Mouse (Mus musculus) induced T-regulatory cell, adult 2 months (primary cell): ENCODE data around the gene Polr2e.

Experiments used
- DNase-seq: peaks from one replicate; pipeline ENCODE4 v3.0.0-alpha.2; 2012; ENCODE audit warnings: low read depth

Gene Polr2e

GRCm38 (mm10) chr10:80033511-80034391, 5.8 kb downstream of the Polr2e start:
- peak; percentile 64 for DNase-seq

GRCm38 (mm10) chr10:80032799-80033480, 6.7 kb downstream of the Polr2e start:
- DNase-seq, result peak; percentile 78

DNA sequence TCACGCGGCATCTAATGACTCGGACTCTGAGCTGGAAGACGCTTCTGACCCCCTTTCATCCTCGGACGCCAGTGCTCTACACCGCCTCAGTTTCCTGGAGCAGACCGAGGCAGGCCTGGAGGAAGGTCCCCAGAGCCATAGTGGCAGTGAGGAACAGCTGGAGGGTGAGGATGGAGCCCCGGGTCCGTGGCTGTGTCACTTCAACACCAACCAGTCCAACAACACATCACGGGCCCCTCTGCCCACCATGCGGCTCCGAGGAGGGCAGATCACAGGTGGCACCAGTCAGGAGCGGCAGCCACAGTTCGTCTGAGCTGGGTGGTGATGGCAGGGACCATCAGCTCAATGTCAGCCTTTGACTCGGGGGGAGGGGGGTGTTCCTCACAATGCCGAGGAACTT, 8.9 kb downstream of the Polr2e start:
- DNase-seq, result no peak

DNA sequence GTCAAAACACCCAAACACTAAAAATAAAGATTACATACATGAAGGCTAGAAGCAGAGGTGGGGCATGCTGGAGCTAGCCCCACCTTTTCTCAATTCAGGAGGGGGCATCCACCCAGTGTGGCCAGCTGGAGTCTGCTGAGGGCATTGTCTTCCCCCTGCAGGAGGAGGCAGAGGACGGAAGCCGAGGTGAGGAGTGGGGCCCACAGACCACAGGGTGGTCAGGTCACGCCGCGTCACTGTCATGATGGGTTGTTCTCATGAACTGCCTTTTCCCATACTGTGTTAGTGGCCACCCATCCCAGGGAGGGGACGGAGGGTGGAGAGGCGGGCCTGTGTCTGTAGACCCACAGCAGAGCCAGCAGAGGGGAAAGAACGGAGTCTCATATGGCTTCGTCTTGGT, 9.4 kb downstream of the Polr2e start:
- DNase-seq, result no peak

DNA sequence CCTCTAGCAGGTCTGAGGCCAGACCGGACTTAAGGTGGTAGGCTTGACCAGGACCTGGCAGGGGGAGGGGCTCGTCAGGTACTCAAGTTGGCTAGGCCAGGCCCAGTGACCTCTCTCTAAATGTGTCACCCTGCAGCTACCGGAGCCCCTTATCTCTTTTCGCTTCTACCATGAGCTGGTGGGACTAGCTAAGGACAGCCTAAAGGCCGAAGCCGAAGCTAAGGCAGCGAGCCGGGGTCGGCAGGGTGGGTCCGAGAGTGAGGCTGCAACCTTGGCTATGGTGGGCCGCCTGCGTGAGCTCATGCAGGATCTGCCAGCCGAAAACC, 11.1 kb downstream of the Polr2e start:
- no peak for DNase-seq

DNA sequence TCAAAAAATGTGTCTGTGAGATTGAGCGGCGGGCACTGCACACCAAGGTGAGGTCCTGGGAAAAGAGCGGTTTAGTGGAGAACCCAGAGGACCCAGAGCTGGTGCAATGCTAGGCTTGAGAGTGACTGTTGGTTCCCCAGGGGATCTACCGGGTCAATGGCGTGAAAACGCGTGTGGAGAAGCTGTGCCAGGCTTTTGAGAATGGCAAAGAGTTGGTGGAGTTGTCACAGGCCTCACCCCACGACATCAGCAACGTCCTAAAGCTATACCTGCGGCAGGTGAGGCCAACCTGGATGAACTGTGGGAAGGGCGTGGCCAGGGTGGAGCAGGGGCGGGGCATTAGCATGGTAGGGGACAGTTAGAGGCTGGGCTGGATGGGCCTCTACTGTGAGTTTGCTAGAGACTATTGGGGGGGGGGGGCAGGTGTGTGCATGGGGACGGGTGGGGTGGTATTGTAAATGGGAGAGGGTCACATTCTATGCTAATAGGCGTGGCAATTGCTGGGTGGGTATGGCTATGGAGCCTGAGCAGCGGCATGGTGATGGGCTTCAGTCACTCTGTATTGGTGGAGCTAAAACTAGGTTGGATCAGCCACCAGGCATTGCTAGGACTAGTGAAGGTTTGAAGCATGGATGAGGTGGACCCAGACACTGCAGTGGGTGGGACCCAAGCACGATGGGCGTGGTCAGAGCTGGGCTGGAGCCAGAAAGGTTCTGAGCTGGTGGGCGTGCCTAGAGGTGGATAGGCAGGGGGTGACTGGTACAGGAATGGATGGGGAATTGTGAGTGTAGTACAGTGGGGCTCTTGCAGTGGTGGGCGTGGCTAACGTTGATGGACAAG, 11.7 kb downstream of the Polr2e start:
- no peak for DNase-seq

GRCm38 (mm10) chr10:80025889-80026288, 13.7 kb downstream of the Polr2e start:
- peak; percentile 75 for DNase-seq

GRCm38 (mm10) chr10:80025463-80025862, 14.1 kb downstream of the Polr2e start:
- DNase-seq, result no peak

DNA sequence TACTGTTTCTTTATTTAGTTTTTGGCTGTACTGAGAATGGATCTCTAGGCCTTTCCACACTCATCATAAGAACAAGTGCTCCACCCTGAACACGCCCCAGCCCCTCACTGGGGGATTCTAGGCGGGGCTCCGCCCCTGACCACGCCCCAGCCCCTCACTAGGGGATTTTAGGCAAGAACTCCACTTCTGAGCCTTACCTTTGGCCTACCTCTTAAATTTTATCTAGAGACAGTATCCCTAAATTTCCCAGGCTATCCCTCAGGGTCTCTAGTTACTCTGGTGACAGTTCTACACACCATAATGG, 14.6 kb downstream of the Polr2e start:
- peak; percentile 58 for DNase-seq

DNA sequence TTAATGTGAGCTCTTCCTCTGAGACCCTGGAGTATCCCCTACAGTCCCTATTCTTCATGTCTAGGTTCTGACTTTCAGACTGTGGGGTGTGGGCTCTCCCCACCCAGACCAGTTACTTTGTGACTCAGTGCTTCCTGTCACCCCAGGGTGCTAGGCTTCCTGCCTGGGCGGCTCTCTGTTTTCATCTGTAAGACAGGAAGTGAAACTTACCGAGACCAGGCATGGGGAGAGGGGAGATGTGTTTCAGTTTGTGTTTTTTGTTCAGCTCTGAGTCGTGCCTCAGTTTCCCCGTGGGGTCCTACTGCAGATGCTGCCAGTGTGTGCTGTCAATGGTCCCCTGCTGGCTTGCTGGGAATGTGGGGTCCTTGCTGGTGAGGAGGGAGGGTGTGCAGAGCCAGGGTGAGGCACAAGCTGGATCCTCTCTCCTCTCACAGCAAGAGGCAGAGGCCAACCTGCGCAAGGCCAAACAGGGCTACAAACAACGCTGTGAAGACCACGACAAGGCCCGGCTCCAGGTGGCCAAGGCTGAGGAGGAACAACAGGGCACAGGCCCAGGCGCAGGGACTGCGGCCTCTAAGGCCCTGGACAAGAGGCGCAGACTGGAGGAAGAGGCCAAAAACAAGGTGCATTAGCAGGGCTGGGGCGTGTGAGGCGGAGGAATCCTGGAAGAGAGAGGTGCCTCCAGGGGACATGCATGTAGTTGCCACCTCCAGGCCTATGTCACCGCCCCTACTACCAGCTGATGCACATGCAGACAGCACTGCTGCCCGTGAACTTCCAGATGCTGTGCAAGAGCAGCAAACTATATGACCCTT, 15.2 kb downstream of the Polr2e start:
- peak; percentile 92 for DNase-seq

- no peak for DNase-seq
Measured at GRCm38 (mm10) chr10:80023758-80024157, 15.8 kb downstream of the Polr2e start.

DNA sequence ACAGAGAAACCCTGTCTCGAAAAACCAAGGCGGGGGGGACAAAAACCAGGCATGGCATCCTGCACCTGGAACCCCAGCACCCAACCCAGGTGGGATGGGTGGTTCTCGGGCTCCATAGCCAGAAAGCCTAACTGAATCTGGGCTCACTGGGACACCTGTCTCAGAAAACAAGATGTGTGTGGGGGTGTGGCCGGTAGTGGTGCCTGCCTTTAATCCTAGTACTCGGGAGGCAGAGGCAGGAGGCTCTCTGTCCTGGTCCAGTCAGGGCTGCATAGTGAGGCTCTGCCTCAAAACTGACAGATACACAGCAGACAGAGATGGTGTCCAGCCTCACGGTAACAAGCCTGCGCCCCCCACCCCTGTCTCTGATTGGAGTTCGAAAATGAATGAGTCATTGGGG, 16.8 kb downstream of the Polr2e start:
- DNase-seq, result peak; percentile 56

GRCm38 (mm10) chr10:80022164-80022563, 17.4 kb downstream of the Polr2e start:
- peak; percentile 74 for DNase-seq

DNA sequence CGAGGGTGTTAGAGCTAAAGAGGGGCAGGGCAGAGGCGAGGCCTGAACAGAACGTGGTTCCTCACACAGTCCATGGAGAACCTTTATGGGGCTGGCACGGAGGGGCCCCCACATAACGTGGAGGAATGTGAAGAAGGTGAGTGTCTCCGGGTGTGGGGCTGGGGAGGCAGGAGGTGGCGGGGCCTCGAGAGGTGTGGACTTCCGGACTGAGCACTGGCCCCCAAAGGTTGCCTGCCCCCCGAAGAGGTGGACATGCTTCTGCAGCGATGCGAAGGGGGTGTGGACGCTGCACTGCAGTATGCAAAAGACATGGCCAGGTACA, 18.3 kb downstream of the Polr2e start:
- DNase-seq, result peak; percentile 35

DNA sequence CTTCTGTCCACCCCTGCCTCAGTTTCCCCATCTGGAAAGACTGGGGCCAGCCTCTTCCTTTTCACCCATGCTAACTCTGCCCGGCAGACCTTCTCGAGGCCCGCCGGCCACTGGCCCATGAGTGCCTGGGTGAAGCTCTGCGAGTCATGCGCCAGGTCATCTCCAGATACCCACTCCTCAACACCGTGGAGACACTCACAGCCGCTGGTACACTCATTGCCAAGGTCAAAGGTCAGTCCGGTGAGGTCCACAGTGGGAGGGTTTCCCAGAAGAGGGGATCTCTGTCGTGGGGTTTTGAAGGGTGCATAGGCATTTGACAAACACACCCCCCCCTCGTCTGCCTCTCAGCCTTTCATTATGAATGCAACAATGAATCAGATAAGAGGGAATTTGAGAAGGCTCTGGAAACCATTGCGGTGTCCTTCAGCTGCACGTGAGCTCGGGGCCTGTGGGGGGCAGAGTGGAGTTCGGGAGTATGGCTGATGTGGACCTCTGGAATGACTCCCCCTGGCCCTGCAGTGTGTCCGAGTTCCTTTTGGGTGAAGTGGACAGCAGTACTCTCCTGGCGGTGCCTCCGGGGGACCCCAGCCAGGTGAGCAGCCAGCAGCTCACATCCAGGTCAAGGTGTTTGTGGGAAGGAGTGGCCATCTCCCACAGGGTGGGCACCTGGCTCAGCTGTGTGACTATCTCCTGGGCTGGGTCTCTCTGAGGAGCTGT, 18.8 kb downstream of the Polr2e start:
- DNase-seq, result peak; percentile 55

DNA sequence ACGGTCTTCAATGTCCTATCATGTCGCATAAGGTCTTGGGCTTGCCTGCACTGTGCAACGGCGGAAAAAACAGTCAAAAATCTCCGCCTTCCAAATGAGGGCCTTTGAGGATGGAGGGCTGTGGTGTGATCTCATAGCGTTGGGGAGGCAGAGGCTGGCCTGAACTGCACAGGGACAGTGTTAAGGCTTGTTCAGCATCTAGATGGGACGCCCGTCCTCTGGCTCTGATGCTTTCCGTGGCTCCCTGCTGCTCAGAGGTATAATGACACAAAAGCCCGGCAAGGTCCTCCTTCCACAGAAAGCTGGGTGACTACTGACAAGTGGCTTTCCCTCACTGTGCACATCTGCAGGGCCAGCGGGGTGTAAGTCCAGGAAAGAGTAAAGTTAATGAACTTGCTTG, 19.4 kb downstream of the Polr2e start:
- DNase-seq, result peak; percentile 51

DNA sequence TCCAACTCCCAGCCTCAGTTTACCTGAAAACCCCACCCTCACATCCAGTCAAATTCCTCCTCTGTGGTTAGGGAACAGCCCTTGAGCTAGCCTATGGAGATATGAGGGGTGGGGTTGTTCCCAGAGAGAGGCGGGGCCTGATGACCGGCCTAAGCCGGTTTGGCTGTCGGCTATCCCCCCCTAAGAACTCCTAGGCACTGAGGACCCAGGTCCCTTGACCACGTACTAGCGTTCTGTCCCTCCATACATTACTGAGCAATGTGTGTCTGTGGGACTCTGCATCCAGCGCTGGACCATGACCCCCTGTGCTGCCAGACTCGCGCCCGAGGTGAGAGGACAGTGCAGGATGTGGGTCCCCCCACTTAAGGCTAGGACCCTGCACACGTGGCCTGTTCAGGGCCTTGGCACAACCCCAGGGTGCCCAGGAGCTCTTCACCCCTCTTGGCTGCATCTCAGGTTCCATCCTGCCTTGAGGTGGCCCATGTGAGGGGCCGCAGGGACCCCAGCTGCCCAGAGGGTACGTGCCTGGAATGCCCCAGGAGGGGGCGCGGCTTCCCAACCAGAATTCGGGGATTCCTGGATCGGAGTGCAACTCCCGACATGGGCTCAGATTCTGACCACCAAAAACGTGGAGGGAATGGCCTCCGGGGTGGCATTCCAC, 20.0 kb downstream of the Polr2e start:
- peak; percentile 35 for DNase-seq

- peak; percentile 85 for DNase-seq
Measured at GRCm38 (mm10) chr10:80018739-80019297, 20.8 kb downstream of the Polr2e start.

GRCm38 (mm10) chr10:80017771-80018170, 21.8 kb downstream of the Polr2e start:
- DNase-seq, result peak; percentile 74

GRCm38 (mm10) chr10:80017361-80017760, 22.2 kb downstream of the Polr2e start:
- DNase-seq, result peak; percentile 97

DNA sequence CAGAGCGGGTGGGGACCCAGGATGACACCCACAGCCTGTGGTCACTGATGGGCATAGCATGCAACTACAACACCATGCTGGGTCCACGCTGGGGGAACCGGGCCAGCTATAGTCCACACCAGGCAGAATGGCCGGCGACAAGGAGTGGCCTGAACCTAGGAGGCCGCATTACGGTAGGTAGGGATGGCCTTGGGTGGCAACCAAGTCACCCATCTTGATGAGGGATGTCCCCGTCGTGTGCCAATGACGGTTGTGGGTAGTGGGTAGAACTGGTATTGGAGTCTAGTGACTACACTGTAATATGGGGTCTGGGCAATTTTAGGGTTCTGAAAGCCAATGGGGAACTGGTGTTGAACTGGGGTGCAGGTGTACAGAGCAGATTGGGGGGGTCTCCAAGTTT, 22.7 kb downstream of the Polr2e start:
- peak; percentile 84 for DNase-seq
